Mouse (Mus musculus): ENCODE measurements at regions not wholly inside any gene's neighbourhood (a gene's known extent, or its start where the extent isn't known, plus 50 kb on each side); places are given as distances from the start of the nearest gene placed in this dataset.

- TF ChIP-seq CTCF (IDR thresholded peaks at IDR 0.05; ENCODE audit: low read depth) (no peak), EP300 (optimal IDR thresholded peaks at IDR 0.05) (no peak)
Measured at GRCm38 (mm10) chr6:144911781-144912180, 130.0 kb upstream of the Sox5 start.

All from stomach, postnatal 0 days (tissue).